Mouse (Mus musculus): ENCODE results near the gene Otub1. TPM values are rescaled to one million over a fixed set of nuclear protein-coding genes. Genes with fewer than 3 reads are reported as not detected.

Otub1 gene
- polyA plus RNA-seq, 1 experiment from 2014 or later = 233 TPM

- no peak overlapping the region for H3K4me2 ChIP-seq (replicated peaks)
- H3K4me3 ChIP-seq = no peak overlapping the region
- no peak overlapping the region for H3K9ac ChIP-seq (replicated peaks)
- H3K4me1 ChIP-seq = peaks cover 19% of the 10 kb centered on the region
- H3K27ac ChIP-seq (replicated peaks) = no peak overlapping the region
- H3K9me3 ChIP-seq = no peaks in the 10 kb centered on the region
- H3K27me3 ChIP-seq = no peaks in the 10 kb centered on the region
- peaks cover 58% of the 10 kb centered on the region for H3K36me3 ChIP-seq
- 61% methylated on average over 1 of the region's 1 CpGs for WGBS
- no peak for ATAC-seq (replicated peaks)
Measured at GRCm38 (mm10) chr19:7200427-7200826, 5.7 kb downstream of the Otub1 start.

DNA sequence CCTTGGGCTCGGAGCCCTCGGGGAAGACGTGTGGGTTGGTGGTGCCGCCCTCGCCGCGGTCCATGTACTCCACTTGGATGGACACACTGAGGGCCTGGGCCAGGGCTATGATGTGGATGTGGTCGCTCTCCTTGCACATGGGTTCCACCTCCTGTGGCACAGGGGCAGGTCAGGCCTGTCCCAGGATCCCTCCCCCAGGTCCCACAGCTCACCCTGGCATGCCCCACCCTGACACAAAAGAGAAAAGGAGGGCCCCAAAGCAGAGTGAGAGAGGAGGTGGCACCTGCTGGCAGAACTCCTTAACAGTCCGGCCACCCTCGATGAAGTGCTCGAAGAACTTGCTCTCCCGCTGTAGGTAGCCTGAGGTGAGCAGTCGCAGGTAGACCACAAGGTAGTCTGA is 7.0 kb downstream of the Otub1 start:
- ATAC-seq (replicated peaks) = no peak
- no peak overlapping the region for H3K27ac ChIP-seq (replicated peaks)
- H3K4me2 ChIP-seq (replicated peaks) = no peak overlapping the region
- 94% methylated on average over 13 of the region's 13 CpGs for WGBS
- no peaks in the 10 kb centered on the region for H3K27me3 ChIP-seq
- no peak overlapping the region for H3K9ac ChIP-seq (replicated peaks)
- peaks cover 55% of the 10 kb centered on the region for H3K36me3 ChIP-seq
- no peaks in the 10 kb centered on the region for H3K9me3 ChIP-seq
- H3K4me3 ChIP-seq = no peak overlapping the region
- peaks cover 5% of the 10 kb centered on the region; the same call in 1 of the 2 replicates for H3K4me1 ChIP-seq

DNA sequence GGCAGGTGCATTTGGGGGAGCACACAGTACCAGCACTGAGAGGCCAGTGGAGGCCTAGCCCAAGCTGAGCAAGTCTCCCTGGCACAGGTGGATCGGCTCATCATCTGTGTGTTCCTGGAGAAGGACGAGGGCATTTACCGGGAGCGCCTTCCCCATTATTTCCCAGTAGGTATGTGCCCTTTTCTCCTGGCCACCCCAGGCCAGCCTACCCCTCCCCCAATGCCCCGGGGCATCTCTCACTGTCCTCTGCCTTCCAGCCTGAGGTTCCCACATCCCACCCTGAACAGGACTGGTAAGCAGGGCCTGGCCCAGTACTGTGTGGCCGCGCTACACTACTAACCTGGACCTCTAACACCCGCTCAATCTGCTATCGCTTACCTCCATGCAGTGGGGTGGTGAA is 8.7 kb downstream of the Otub1 start:
- H3K27me3 ChIP-seq = no peaks in the 10 kb centered on the region
- peaks cover 39% of the 10 kb centered on the region for H3K36me3 ChIP-seq
- 77% methylated on average over 9 of the region's 9 CpGs for WGBS
- H3K4me3 ChIP-seq = no peak overlapping the region
- ATAC-seq (replicated peaks) = 0 out of 2 replicates have a peak, but pooled peaks have one; percentile 5
- no peak overlapping the region for H3K27ac ChIP-seq (replicated peaks)
- peaks cover 9% of the 10 kb centered on the region for H3K4me1 ChIP-seq
- no peak overlapping the region for H3K4me2 ChIP-seq (replicated peaks)
- no peaks in the 10 kb centered on the region for H3K9me3 ChIP-seq
- no peak overlapping the region for H3K9ac ChIP-seq (replicated peaks)

GRCm38 (mm10) chr19:7196741-7197270 is 9.3 kb downstream of the Otub1 start:
- Histone ChIP-seq H3K36me3 (peaks cover 36% of the 10 kb centered on the region), H3K9ac (replicated peaks) (no peak overlapping the region)
- ATAC-seq (replicated peaks) = 0 out of 2 replicates have a peak, but pooled peaks have one; percentile 17

DNA sequence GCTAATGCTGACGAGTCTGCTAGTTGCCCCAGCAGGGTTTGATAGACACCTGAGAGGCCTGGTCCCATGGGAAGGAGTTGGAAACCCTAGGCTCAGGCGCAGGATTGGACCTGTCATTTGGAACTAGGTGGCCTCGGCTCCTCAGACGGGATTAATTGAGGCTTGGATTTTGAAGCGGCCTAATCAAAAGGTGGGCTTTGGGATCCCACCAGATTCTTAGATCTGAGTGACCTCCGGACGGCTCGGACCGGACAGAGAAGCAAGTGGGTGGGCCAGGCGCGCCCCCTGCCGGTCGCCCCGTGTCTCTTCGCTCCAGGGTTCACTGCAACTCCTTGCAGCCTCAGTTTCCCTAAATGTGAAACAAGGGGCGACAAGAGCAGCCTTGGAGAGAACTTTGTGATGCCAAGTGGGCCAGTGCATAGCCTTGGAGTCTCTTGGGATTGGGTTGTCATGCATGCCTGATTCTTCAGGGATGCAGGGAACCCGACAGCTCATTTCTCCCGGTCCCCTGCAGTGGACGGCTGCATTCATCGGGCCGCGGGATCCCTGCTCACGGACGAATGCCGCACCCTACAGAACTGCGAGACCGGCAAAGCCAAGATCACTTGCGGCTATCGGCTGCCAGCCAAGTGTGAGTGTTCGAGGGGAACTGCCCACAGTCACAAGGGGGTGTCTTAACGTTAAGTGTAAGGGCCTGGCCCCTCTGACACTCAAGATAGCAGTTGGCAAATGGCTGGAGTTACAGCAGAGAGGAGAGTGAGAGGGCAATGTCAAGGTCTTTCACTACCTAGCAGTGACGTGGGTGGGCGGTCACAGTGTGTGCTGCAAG is 10.0 kb downstream of the Otub1 start:
- Histone ChIP-seq H3K4me1 (peaks cover 23% of the 10 kb centered on the region), H3K36me3 (peaks cover 30% of the 10 kb centered on the region), H3K9ac (replicated peaks) (no peak overlapping the region), H3K4me3 (no peak overlapping the region), H3K4me2 (replicated peaks) (no peak overlapping the region), H3K9me3 (no peaks in the 10 kb centered on the region), H3K27me3 (no peaks in the 10 kb centered on the region), H3K27ac (replicated peaks) (no peak overlapping the region)
- ATAC-seq (replicated peaks) = no peak
- WGBS = 14% methylated on average over 33 of the region's 33 CpGs

More at GRCm38 (mm10) chr19:7196741-7197270, 9.3 kb downstream of the Otub1 start:
- Histone ChIP-seq H3K4me1 (peaks cover 16% of the 10 kb centered on the region), H3K4me2 (replicated peaks) (no peak overlapping the region), H3K9me3 (no peaks in the 10 kb centered on the region), H3K27ac (replicated peaks) (no peak overlapping the region), H3K27me3 (no peaks in the 10 kb centered on the region), H3K4me3 (no peak overlapping the region)
- 14% methylated on average over 17 of the region's 17 CpGs for WGBS

DNA sequence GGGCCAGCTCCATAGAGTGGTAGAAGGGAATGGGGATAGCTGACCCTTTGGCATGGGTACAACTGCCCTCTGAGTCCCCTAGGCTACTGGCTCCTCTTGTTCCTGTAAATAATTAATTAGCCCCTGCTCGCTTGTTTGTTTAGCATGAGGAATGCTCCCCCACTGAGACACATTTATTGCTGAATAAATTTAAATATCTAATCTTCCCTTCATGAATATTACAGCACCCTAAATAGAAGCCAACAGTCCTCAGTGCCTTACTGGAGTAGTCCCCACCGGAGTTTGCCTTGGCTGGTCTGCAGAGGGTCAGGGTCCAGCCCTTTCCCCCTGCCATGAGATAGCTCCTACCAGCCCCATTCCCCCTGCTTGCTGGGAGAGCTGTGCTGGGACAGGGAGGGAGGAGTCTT is 13.6 kb downstream of the Otub1 start:
- Histone ChIP-seq H3K27ac (replicated peaks) (no peak overlapping the region), H3K4me3 (no peak overlapping the region), H3K4me2 (replicated peaks) (no peak overlapping the region), H3K4me1 (peaks cover 32% of the 10 kb centered on the region), H3K27me3 (no peaks in the 10 kb centered on the region), H3K9me3 (no peaks in the 10 kb centered on the region), H3K36me3 (no peaks in the 10 kb centered on the region), H3K9ac (replicated peaks) (no peak overlapping the region)
- 6% methylated on average over 2 of the region's 2 CpGs for WGBS
- ATAC-seq (replicated peaks) = peak; percentile 36; the same call in 1 of the 2 replicates

- Histone ChIP-seq H3K36me3 (no peaks in the 10 kb centered on the region), H3K27me3 (no peaks in the 10 kb centered on the region), H3K9me3 (no peaks in the 10 kb centered on the region), H3K9ac (replicated peaks) (no peak overlapping the region), H3K27ac (replicated peaks) (no peak overlapping the region), H3K4me3 (no peak overlapping the region), H3K4me2 (replicated peaks) (no peak overlapping the region), H3K4me1 (peaks cover 32% of the 10 kb centered on the region)
- ATAC-seq (replicated peaks) = no peak
- 54% methylated on average over 6 of the region's 6 CpGs for WGBS
Measured at GRCm38 (mm10) chr19:7191639-7192038, 14.5 kb downstream of the Otub1 start.

- H3K27ac ChIP-seq (replicated peaks) = no peak overlapping the region
- WGBS = 16% methylated on average over 5 of the region's 5 CpGs
- H3K4me1 ChIP-seq = peaks cover 35% of the 10 kb centered on the region
- no peaks in the 10 kb centered on the region for H3K27me3 ChIP-seq
- no peak overlapping the region for H3K4me3 ChIP-seq
- no peak overlapping the region for H3K9ac ChIP-seq (replicated peaks)
- no peak overlapping the region for H3K4me2 ChIP-seq (replicated peaks)
- ATAC-seq (replicated peaks) = no peak
- H3K36me3 ChIP-seq = no peaks in the 10 kb centered on the region
- H3K9me3 ChIP-seq = no peaks in the 10 kb centered on the region
Measured at GRCm38 (mm10) chr19:7190986-7191385, 15.1 kb downstream of the Otub1 start.

DNA sequence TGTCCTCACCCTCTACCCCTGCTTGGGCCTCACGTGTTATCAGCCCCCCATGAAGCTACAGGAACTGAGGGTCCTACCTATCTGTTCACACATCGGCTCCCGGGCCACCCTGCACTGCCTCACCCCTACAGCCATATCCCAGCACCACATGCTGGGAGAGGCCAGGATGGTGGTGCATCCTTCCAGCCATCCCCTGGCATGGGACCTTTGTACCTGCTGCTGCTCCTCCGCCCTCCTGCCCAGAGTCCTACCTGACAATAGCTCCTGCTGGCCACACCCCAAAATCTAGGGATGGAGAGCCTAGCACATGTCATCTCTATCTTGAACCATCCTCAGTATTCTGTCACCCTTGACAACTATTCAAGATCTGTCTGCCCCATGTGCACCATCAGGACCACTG is 17.1 kb downstream of the Otub1 start:
- Histone ChIP-seq H3K9ac (replicated peaks) (no peak overlapping the region), H3K27me3 (no peaks in the 10 kb centered on the region), H3K4me1 (peaks cover 47% of the 10 kb centered on the region), H3K4me2 (replicated peaks) (no peak overlapping the region), H3K9me3 (no peaks in the 10 kb centered on the region), H3K27ac (replicated peaks) (no peak overlapping the region), H3K36me3 (no peaks in the 10 kb centered on the region), H3K4me3 (no peak overlapping the region)
- ATAC-seq (replicated peaks) = no peak
- WGBS = 81% methylated on average over 4 of the region's 4 CpGs

DNA sequence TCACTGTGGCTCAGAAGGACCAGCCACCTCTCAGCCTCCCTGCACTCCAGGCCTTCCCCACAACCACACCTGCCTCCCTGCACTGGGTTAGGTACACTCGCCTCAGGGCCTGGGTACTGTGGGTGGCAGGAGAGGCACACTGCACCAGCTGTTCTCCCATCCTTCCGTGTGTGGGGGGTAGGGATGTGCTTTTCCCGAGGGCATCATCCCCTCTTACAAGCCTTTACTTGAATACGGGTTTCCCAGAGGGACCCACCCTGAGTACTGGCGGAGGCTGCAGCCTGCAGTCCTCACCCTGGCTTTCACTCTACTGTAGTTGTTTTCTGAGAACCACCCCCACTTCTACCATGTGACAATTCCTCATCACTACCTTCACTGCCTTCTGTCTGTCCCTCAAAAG is 19.0 kb downstream of the Otub1 start:
- H3K27me3 ChIP-seq = no peaks in the 10 kb centered on the region

DNA sequence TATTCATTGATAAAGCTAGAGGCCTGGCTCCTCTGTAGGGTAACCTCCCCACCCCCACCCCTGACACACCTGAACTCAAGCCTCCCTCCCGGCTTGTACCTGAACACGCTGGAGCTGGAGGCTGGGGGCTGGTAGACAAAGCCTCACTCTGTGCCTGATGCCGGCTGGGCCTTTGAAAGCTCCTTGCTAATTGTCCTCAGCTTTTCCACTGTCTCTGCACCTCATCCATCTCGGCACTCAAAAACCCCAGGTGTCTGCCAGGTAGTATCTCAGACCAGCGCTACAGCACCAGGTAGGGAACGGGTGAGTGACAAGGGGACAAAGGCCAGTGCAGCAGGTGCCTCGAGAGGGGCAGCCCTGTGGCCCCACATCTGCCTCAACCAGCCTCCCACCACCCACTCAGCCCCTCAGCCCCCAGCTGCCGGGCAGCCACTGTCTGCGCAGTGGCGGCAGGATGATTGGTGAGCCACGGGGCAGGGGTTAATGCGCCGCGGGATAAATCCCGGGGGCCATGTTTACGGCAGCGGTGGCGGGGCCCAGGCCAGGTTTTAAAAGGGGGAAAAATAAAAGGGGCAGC is 20.3 kb downstream of the Otub1 start:
- Histone ChIP-seq H3K36me3 (no peaks in the 10 kb centered on the region), H3K9ac (replicated peaks) (0 out of 2 replicates have a peak overlapping the region, but pooled peaks have one; percentile 8), H3K4me1 (peaks cover 51% of the 10 kb centered on the region), H3K27me3 (no peaks in the 10 kb centered on the region), H3K9me3 (no peaks in the 10 kb centered on the region), H3K4me2 (replicated peaks) (no peak overlapping the region), H3K27ac (replicated peaks) (no peak overlapping the region), H3K4me3 (no peak overlapping the region)
- ATAC-seq (replicated peaks) = no peak
- WGBS = 11% methylated on average over 18 of the region's 18 CpGs

More for the DNA sequence above, 19.0 kb downstream of the Otub1 start:
- no peak for ATAC-seq (replicated peaks)
- Histone ChIP-seq H3K4me2 (replicated peaks) (no peak overlapping the region), H3K4me3 (no peak overlapping the region), H3K9ac (replicated peaks) (no peak overlapping the region), H3K27ac (replicated peaks) (no peak overlapping the region), H3K36me3 (no peaks in the 10 kb centered on the region), H3K4me1 (peaks cover 52% of the 10 kb centered on the region), H3K9me3 (no peaks in the 10 kb centered on the region)
- WGBS = 54% methylated on average over 5 of the region's 5 CpGs

DNA sequence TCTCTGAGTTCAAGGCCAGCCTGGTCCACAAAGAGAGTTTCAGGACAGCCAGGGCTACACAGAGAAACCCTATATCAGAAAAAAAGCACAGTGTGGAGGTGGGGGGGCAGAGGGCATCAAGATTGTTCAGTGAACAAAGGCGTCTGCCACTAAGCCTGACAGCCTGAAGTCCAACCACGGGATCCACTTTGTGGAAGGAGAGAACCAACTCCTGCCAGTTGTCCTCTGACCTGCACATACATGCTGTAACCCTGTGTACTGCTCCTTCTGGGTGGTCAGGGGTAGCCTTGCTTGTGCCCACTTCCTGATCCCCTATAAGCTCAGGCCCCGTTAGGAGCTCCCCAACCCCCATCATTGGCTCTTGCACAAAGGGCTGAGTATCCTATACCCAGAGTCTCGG is 21.1 kb downstream of the Otub1 start:
- no peaks in the 10 kb centered on the region for H3K36me3 ChIP-seq
- no peak overlapping the region for H3K9ac ChIP-seq (replicated peaks)
- H3K27ac ChIP-seq (replicated peaks) = no peak overlapping the region
- no peaks in the 10 kb centered on the region for H3K9me3 ChIP-seq
- no peak overlapping the region for H3K4me3 ChIP-seq
- 41% methylated on average over 4 of the region's 4 CpGs for WGBS
- H3K4me1 ChIP-seq = peaks cover 58% of the 10 kb centered on the region
- H3K27me3 ChIP-seq = no peaks in the 10 kb centered on the region
- no peak overlapping the region for H3K4me2 ChIP-seq (replicated peaks)
- no peak for ATAC-seq (replicated peaks)
